Mouse (Mus musculus) limb, embryonic 11.5 days (tissue): ENCODE measurements around the gene Fcnb. TPM values are rescaled to one million over a fixed set of nuclear protein-coding genes. Genes with fewer than 3 reads are reported as not detected.

ENCODE experiments used
- ATAC-seq: fragments of 200-750 bp; cut with Nextera tagmentation; 2 replicates; pipeline ENCODE4 v1.8.0; 2017; ENCODE audit warnings: low read depth; ENCODE audit not compliant: insufficient number of reproducible peaks, low FRiP score, low TSS enrichment
- DNase-seq: peaks from one replicate; pipeline ENCODE4 v3.0.0-alpha.2; 2015; ENCODE audit warnings: low spot score
- H3K27ac ChIP-seq: fragments of 300-500 bp; sonication (generic); replicated peaks from 2 replicates; pipeline ENCODE4 v1.5.1; 2014; ENCODE audit warnings: low read depth, mild to moderate bottlenecking, low read length
- H3K27me3 ChIP-seq: fragments of 300-500 bp; sonication (generic); 2 replicates; pipeline ENCODE4 v1.6.1; 2014; ENCODE audit warnings: mild to moderate bottlenecking, low read length, mixed read lengths; ENCODE audit not compliant: control insufficient read depth, insufficient read depth
- H3K36me3 ChIP-seq: fragments of 300-500 bp; sonication (generic); 2 replicates; pipeline ENCODE4 v1.6.1; 2014; ENCODE audit warnings: mild to moderate bottlenecking, low read length, moderate library complexity, mixed read lengths; ENCODE audit not compliant: control insufficient read depth, insufficient read depth
- H3K4me1 ChIP-seq: fragments of 300-500 bp; sonication (generic); 2 replicates; pipeline ENCODE4 v1.6.1; 2014; ENCODE audit warnings: low read length, mixed read lengths; ENCODE audit not compliant: control insufficient read depth, insufficient read depth
- H3K4me2 ChIP-seq: fragments of 300-500 bp; sonication (generic); 2 replicates; pipeline ENCODE4 v1.6.1; 2014; ENCODE audit warnings: low read depth, mild to moderate bottlenecking, moderate library complexity; ENCODE audit not compliant: severe bottlenecking
- H3K4me3 ChIP-seq: fragments of 300-500 bp; sonication (generic); 2 replicates; pipeline ENCODE4 v1.5.1; 2014; ENCODE audit warnings: low read depth, low read length
- H3K9ac ChIP-seq: fragments of 300-500 bp; sonication (generic); 2 replicates; pipeline ENCODE4 v1.6.1; 2014; ENCODE audit warnings: mild to moderate bottlenecking, low read length
- H3K9me3 ChIP-seq: fragments of 300-500 bp; sonication (generic); 2 replicates; pipeline ENCODE4 v1.6.1; 2016; ENCODE audit warnings: low read length; ENCODE audit not compliant: control insufficient read depth
- WGBS: fragments of 180-500 bp; shearing (Covaris S2); extraction: QIAGEN DNeasy Blood & Tissue Kit; methylation state at CpG from one replicate; pipeline ENCODE4 v1.1.7; 2014; 5-methylcytosine and 5-hydroxymethylcytosine counted together
- polyA plus RNA-seq: library from polyadenylated mRNA; unstranded; fragments of >200 nt; fragmentation: Nextera tagmentation; extraction: Ambion mirVana; gene quantifications from 2 replicates; pipeline ENCODE4 v1.2.1, GENCODE M21; 2014

Gene Fcnb
- polyA plus RNA-seq, 1 experiment from 2014 or later = 0.35 TPM

GRCm38 (mm10) chr2:28046311-28046710, 38.4 kb downstream of the Fcnb start:
- H3K27ac ChIP-seq = no peak overlapping the region
- no peak for ATAC-seq
- no peaks in the 10 kb centered on the region for H3K4me1 ChIP-seq
- H3K27me3 ChIP-seq = no peaks in the 10 kb centered on the region
- no peak for DNase-seq
- no peak overlapping the region for H3K4me2 ChIP-seq
- no peak overlapping the region for H3K9ac ChIP-seq
- no peaks in the 10 kb centered on the region for H3K9me3 ChIP-seq
- H3K4me3 ChIP-seq = no peak overlapping the region
- no peaks in the 10 kb centered on the region for H3K36me3 ChIP-seq
- WGBS = 69% methylated on average over 6 of the region's 6 CpGs

- H3K27ac ChIP-seq = no peak overlapping the region
- DNase-seq (no peak), ATAC-seq (no peak)
- H3K4me3 ChIP-seq = no peak overlapping the region
- no peak overlapping the region for H3K9ac ChIP-seq
- H3K9me3 ChIP-seq = no peaks in the 10 kb centered on the region
- H3K4me1 ChIP-seq = no peaks in the 10 kb centered on the region
- H3K27me3 ChIP-seq = no peaks in the 10 kb centered on the region
- H3K4me2 ChIP-seq = no peak overlapping the region
- 85% methylated on average over 9 of the region's 9 CpGs for whole genome bisulfite sequencing
- no peaks in the 10 kb centered on the region for H3K36me3 ChIP-seq
Measured at GRCm38 (mm10) chr2:28044920-28045598, 39.6 kb downstream of the Fcnb start.

- no peak for DNase-seq
- H3K9me3 ChIP-seq = no peaks in the 10 kb centered on the region
- no peak overlapping the region for H3K27ac ChIP-seq
- ATAC-seq = no peak
- H3K36me3 ChIP-seq = no peaks in the 10 kb centered on the region
- H3K9ac ChIP-seq = no peak overlapping the region
- WGBS = 86% methylated on average over 1 of the region's 1 CpGs
- no peak overlapping the region for H3K4me3 ChIP-seq
- H3K4me2 ChIP-seq = no peak overlapping the region
- H3K4me1 ChIP-seq = no peaks in the 10 kb centered on the region
- no peaks in the 10 kb centered on the region for H3K27me3 ChIP-seq
Measured at GRCm38 (mm10) chr2:28040466-28040865, 44.2 kb downstream of the Fcnb start.

- Histone ChIP-seq H3K27me3 (no peaks in the 10 kb centered on the region), H3K4me3 (no peak overlapping the region), H3K9ac (no peak overlapping the region), H3K27ac (no peak overlapping the region), H3K36me3 (no peaks in the 10 kb centered on the region), H3K9me3 (no peaks in the 10 kb centered on the region), H3K4me1 (no peaks in the 10 kb centered on the region), H3K4me2 (no peak overlapping the region)
- ATAC-seq (no peak), DNase-seq (no peak)
- 88% methylated on average over 10 of the region's 10 CpGs for WGBS
Measured at GRCm38 (mm10) chr2:28039647-28040325, 44.9 kb downstream of the Fcnb start.

GRCm38 (mm10) chr2:28038391-28039096, 46.1 kb downstream of the Fcnb start:
- Histone ChIP-seq H3K4me2 (no peak overlapping the region), H3K27me3 (no peaks in the 10 kb centered on the region), H3K27ac (no peak overlapping the region), H3K36me3 (no peaks in the 10 kb centered on the region), H3K9ac (no peak overlapping the region), H3K9me3 (no peaks in the 10 kb centered on the region), H3K4me3 (no peak overlapping the region), H3K4me1 (no peaks in the 10 kb centered on the region)
- ATAC-seq = no peak
- no peak for DNase-seq
- 84% methylated on average over 14 of the region's 14 CpGs for WGBS

GRCm38 (mm10) chr2:28037505-28038390, 46.9 kb downstream of the Fcnb start:
- no peak for DNase-seq
- Histone ChIP-seq H3K9me3 (no peaks in the 10 kb centered on the region), H3K27me3 (no peaks in the 10 kb centered on the region), H3K4me3 (no peak overlapping the region), H3K27ac (no peak overlapping the region), H3K4me2 (no peak overlapping the region), H3K36me3 (no peaks in the 10 kb centered on the region), H3K9ac (no peak overlapping the region), H3K4me1 (no peaks in the 10 kb centered on the region)
- WGBS = 91% methylated on average over 12 of the region's 12 CpGs
- no peak for ATAC-seq

GRCm38 (mm10) chr2:28036788-28037187, 47.9 kb downstream of the Fcnb start:
- 91% methylated on average over 13 of the region's 13 CpGs for whole genome bisulfite sequencing
- no peaks in the 10 kb centered on the region for H3K36me3 ChIP-seq

More at GRCm38 (mm10) chr2:28036788-28037187, 47.9 kb downstream of the Fcnb start:
- H3K27ac ChIP-seq = no peak overlapping the region
- DNase-seq (no peak), ATAC-seq (no peak)
- no peak overlapping the region for H3K9ac ChIP-seq
- H3K4me1 ChIP-seq = no peaks in the 10 kb centered on the region
- no peaks in the 10 kb centered on the region for H3K27me3 ChIP-seq
- H3K4me3 ChIP-seq = no peak overlapping the region
- H3K9me3 ChIP-seq = no peaks in the 10 kb centered on the region
- H3K4me2 ChIP-seq = no peak overlapping the region
